ENCODE assay signal across 17 mouse cellular contexts in genomic region chr6:117881997-117882396, GRCm38 (mm10). TPM values are rescaled to one million over a fixed set of nuclear protein-coding genes. Genes with fewer than 3 reads are reported as not detected.
A peak's percentile ranks its signal among the peaks of the same experiment; 100 is the strongest.
DNase-seq lines count a peak whose midpoint lies in the region; ATAC-seq and TF ChIP-seq lines count a peak whose summit lies in the region.
"Had no signal": no experiment of that assay in that cellular context is flagged by ENCODE, and none has a peak within 500 bp of the region (broad histone marks: within the 10 kb centered on the region; RNA-seq: fewer than 3 reads in every experiment).

No protein-coding gene starts in this region.

- no peak overlapping the region for H3K9ac ChIP-seq in lung, postnatal 0 days (replicated peaks; ENCODE audit: low read depth)
- H3K9ac ChIP-seq in liver, embryonic 13.5 days, result peak overlapping the region; percentile 79
- H3K9ac ChIP-seq: intestine, embryonic 15.5 days had no signal

- no peak for DNase-seq in lung, postnatal 0 days (ENCODE audit: low spot score)
- DNase-seq in lung, postnatal 36 days, result no peak
- peak; percentile 81 for DNase-seq in T-cell, adult 2 months (ENCODE audit: low spot score)
- no peak for DNase-seq in liver, embryonic 13.5 days
- peak; percentile 63 for DNase-seq in thymus, postnatal 14 days
- no peak for DNase-seq in kidney, postnatal 25 days
- no peak for DNase-seq in cerebellum, adult 9-11 months
- DNase-seq in adrenal gland, adult 8-10 months, result no peak
- DNase-seq: adrenal gland, postnatal 36 days; cerebellum, adult 2 months; gastrocnemius, postnatal 25 days had no signal

- H3K9me3 ChIP-seq in lung, postnatal 0 days (ENCODE audit: low read length), result no peaks in the 10 kb centered on the region
- H3K9me3 ChIP-seq in liver, embryonic 13.5 days (replicated peaks), result no peaks in the 10 kb centered on the region
- H3K9me3 ChIP-seq: intestine, embryonic 15.5 days; limb, embryonic 10.5 days had no signal

- H3K36me3 ChIP-seq in lung, postnatal 0 days (ENCODE audit: insufficient read depth, low read length), result no peaks in the 10 kb centered on the region
- no peaks in the 10 kb centered on the region for H3K36me3 ChIP-seq in liver, embryonic 13.5 days
- H3K36me3 ChIP-seq: intestine, embryonic 15.5 days; limb, embryonic 10.5 days had no signal

- no peaks in the 10 kb centered on the region for H3K27me3 ChIP-seq in lung, postnatal 0 days (replicated peaks; ENCODE audit: insufficient read depth, low read length)
- H3K27me3 ChIP-seq in liver, embryonic 13.5 days, result no peaks in the 10 kb centered on the region
- H3K27me3 ChIP-seq: CH12.LX; intestine, embryonic 15.5 days had no signal

- H3K27ac ChIP-seq in lung, postnatal 0 days (ENCODE audit: low read length), result peak overlapping the region; percentile 47; the same call in 1 of the 2 replicates
- peak overlapping the region; percentile 100 for H3K27ac ChIP-seq in liver, embryonic 13.5 days
- H3K27ac ChIP-seq: intestine, embryonic 15.5 days; limb, embryonic 10.5 days had no signal

- 59% methylated on average over 7 of the region's 7 CpGs for WGBS in lung, postnatal 0 days
- WGBS in liver, embryonic 13.5 days (ENCODE audit: insufficient replicate concordance), result 21% methylated on average over 7 of the region's 7 CpGs

- TF ChIP-seq CTCF in lung, postnatal 0 days (IDR thresholded peaks at IDR 0.05), result no peak

- H3K4me1 ChIP-seq in lung, postnatal 0 days (ENCODE audit: insufficient read depth, low read depth, low read length), result 0 out of 2 replicates have a peak, but pooled peaks cover 3% of the 10 kb centered on the region
- H3K4me1 ChIP-seq in liver, embryonic 13.5 days (replicated peaks), result peaks cover 57% of the 10 kb centered on the region
- H3K4me1 ChIP-seq: intestine, embryonic 15.5 days had no signal

- no peak overlapping the region for H3K4me3 ChIP-seq in lung, postnatal 0 days (ENCODE audit: low read depth, low read length)
- peak overlapping the region; percentile 19; the same call in 1 of the 2 replicates for H3K4me3 ChIP-seq in liver, embryonic 13.5 days (replicated peaks)
- H3K4me3 ChIP-seq: intestine, embryonic 15.5 days; limb, embryonic 10.5 days had no signal

- no peak for TF ChIP-seq EP300 in lung, postnatal 0 days (IDR thresholded peaks at IDR 0.05)

- no peak overlapping the region for H3K4me2 ChIP-seq in lung, postnatal 0 days (replicated peaks; ENCODE audit: low read depth, low read length)
- peak overlapping the region; percentile 85; the same call in 1 of the 2 replicates for H3K4me2 ChIP-seq in liver, embryonic 13.5 days
- H3K4me2 ChIP-seq: intestine, embryonic 15.5 days had no signal

- no peak for ATAC-seq in lung, postnatal 0 days
- ATAC-seq in liver, embryonic 13.5 days (ENCODE audit: low read depth), result no peak
- ATAC-seq: forebrain, embryonic 16.5 days; intestine, embryonic 15.5 days had no signal

RNA-seq across cellular contexts. Expression of gene Hnrnpf, which starts 18.1 kb away (rescaled TPM):
- 393 and 433 TPM in 2 replicates for polyA plus RNA-seq in lung, postnatal 0 days (2015; fragmentation: Nextera tagmentation; extraction: Ambion mirVana)
- polyA plus RNA-seq in liver, embryonic 13.5 days (2015; fragmentation: Nextera tagmentation; extraction: Ambion mirVana), result 594 and 691 TPM in 2 replicates
- 100 to 1,000 TPM; 293 to 348 (median 309) TPM for total RNA-seq in adrenal gland, adult 8-10 months (2022)

RNA-seq across cellular contexts. Expression of gene Zfp239, which starts 20.1 kb away (rescaled TPM):
- 0.97 and 1.3 TPM in 2 replicates for polyA plus RNA-seq in lung, postnatal 0 days (2015; fragmentation: Nextera tagmentation; extraction: Ambion mirVana)
- polyA plus RNA-seq in liver, embryonic 13.5 days (2015; fragmentation: Nextera tagmentation; extraction: Ambion mirVana), result 3.0 and 4.1 TPM in 2 replicates
- 1 to 10 TPM; 1.9 to 5.6 (median 5.0) TPM for total RNA-seq in adrenal gland, adult 8-10 months (2022)

RNA-seq across cellular contexts. Expression of gene Zfp637, which starts 41.0 kb away (rescaled TPM):
- polyA plus RNA-seq in lung, postnatal 0 days (2015; fragmentation: Nextera tagmentation; extraction: Ambion mirVana), result 80.9 and 81.9 TPM in 2 replicates
- polyA plus RNA-seq in liver, embryonic 13.5 days (2015; fragmentation: Nextera tagmentation; extraction: Ambion mirVana), result 38.8 and 39.8 TPM in 2 replicates
- total RNA-seq in adrenal gland, adult 8-10 months (2022), result 10 to 100 TPM; 28.8 to 41.7 (median 38.3) TPM

RNA-seq across cellular contexts. Expression of gene Fxyd4, which starts 55.5 kb away (rescaled TPM):
- polyA plus RNA-seq in lung, postnatal 0 days (2015; fragmentation: Nextera tagmentation; extraction: Ambion mirVana), result 12.4 and 19.8 TPM in 2 replicates
- 0.37 and 0.38 TPM in 2 replicates for polyA plus RNA-seq in liver, embryonic 13.5 days (2015; fragmentation: Nextera tagmentation; extraction: Ambion mirVana)
- total RNA-seq in adrenal gland, adult 8-10 months (2022), result not detected
- total RNA-seq: adrenal gland, postnatal 36 days; CH12.LX; gastrocnemius, postnatal 25 days; heart, postnatal 25 days; layer of hippocampus, adult 18-20 months had no signal
- polyA plus RNA-seq: cerebellum, adult 2 months had no signal

Comparison
In these comparisons a context has a peak if more than half of its experiments do, and no peak if none do; other contexts are left out.
1. DNase-seq: peak in T-cell, adult 2 months (single experiment) and thymus, postnatal 14 days (single experiment); none in lung, postnatal 0 days (single experiment), lung, postnatal 36 days (single experiment), liver, embryonic 13.5 days (single experiment), kidney, postnatal 25 days (0 of 2), cerebellum, adult 9-11 months (single experiment) and adrenal gland, adult 8-10 months (single experiment).